Mouse (Mus musculus) forebrain, embryonic 12.5 days (tissue): ENCODE measurements around the gene Dll1. TPM values are rescaled to one million over a fixed set of nuclear protein-coding genes. Genes with fewer than 3 reads are reported as not detected.

Experiments
- ATAC-seq: fragments of 200-750 bp; cut with Nextera tagmentation; 2 replicates; pipeline ENCODE4 v1.8.0; 2017; ENCODE audit warnings: moderate TSS enrichment; ENCODE audit not compliant: low FRiP score
- H3K27ac ChIP-seq: fragments of 300-500 bp; sonication (generic); 2 replicates; pipeline ENCODE4 v1.5.1; 2016; ENCODE audit warnings: mild to moderate bottlenecking
- H3K27me3 ChIP-seq: fragments of 300-500 bp; sonication (generic); 2 replicates; pipeline ENCODE4 v1.6.1; 2016; ENCODE audit warnings: mild to moderate bottlenecking
- H3K36me3 ChIP-seq: fragments of 300-500 bp; sonication (generic); replicated peaks from 2 replicates; pipeline ENCODE4 v1.6.1; 2016; ENCODE audit warnings: mild to moderate bottlenecking
- H3K4me1 ChIP-seq: fragments of 300-500 bp; sonication (generic); 2 replicates; pipeline ENCODE4 v1.6.1; 2016
- H3K4me2 ChIP-seq: fragments of 300-500 bp; sonication (generic); 2 replicates; pipeline ENCODE4 v1.6.1; 2016; ENCODE audit warnings: mild to moderate bottlenecking, moderate library complexity
- H3K4me3 ChIP-seq: fragments of 300-500 bp; sonication (generic); replicated peaks from 2 replicates; pipeline ENCODE4 v1.5.1; 2016; ENCODE audit warnings: mild to moderate bottlenecking
- H3K9ac ChIP-seq: fragments of 300-500 bp; sonication (generic); 2 replicates; pipeline ENCODE4 v1.6.1; 2016; ENCODE audit warnings: mild to moderate bottlenecking
- H3K9me3 ChIP-seq: fragments of 300-500 bp; sonication (generic); 2 replicates; pipeline ENCODE4 v1.6.1; 2016
- WGBS: fragments of 180-500 bp; shearing (Covaris S2); methylation state at CpG from one replicate; pipeline ENCODE4 v1.1.7; 2016; 5-methylcytosine and 5-hydroxymethylcytosine counted together
- polyA plus RNA-seq: library from polyadenylated mRNA; unstranded; fragments of >200 nt; fragmentation: Nextera tagmentation; extraction: Ambion mirVana; gene quantifications from 2 replicates; pipeline ENCODE4 v1.2.1, GENCODE M21; 2016

Dll1 gene
- polyA plus RNA-seq, 1 experiment from 2014 or later = 89.3 TPM

- ATAC-seq = no peak
- H3K27me3 ChIP-seq = no peaks in the 10 kb centered on the region
- no peak overlapping the region for H3K4me3 ChIP-seq
- H3K4me2 ChIP-seq = no peak overlapping the region
- no peaks in the 10 kb centered on the region for H3K36me3 ChIP-seq
- no peak overlapping the region for H3K9ac ChIP-seq
- H3K27ac ChIP-seq = no peak overlapping the region
- WGBS = 88% methylated on average over 2 of the region's 2 CpGs
- H3K4me1 ChIP-seq = no peaks in the 10 kb centered on the region
- no peaks in the 10 kb centered on the region for H3K9me3 ChIP-seq
These were observed 22.7 kb downstream of the Dll1 start for GRCm38 (mm10) chr17:15354006-15354405.

GRCm38 (mm10) chr17:15352869-15353610, 23.6 kb downstream of the Dll1 start:
- Histone ChIP-seq H3K27me3 (no peaks in the 10 kb centered on the region), H3K4me3 (no peak overlapping the region), H3K9ac (no peak overlapping the region), H3K36me3 (no peaks in the 10 kb centered on the region), H3K4me1 (no peaks in the 10 kb centered on the region), H3K4me2 (no peak overlapping the region), H3K27ac (no peak overlapping the region), H3K9me3 (no peaks in the 10 kb centered on the region)
- 76% methylated on average over 10 of the region's 10 CpGs for WGBS
- no peak for ATAC-seq

GRCm38 (mm10) chr17:15350152-15350551, 26.5 kb downstream of the Dll1 start:
- Histone ChIP-seq H3K36me3 (no peaks in the 10 kb centered on the region), H3K4me2 (no peak overlapping the region), H3K27ac (no peak overlapping the region), H3K9me3 (no peaks in the 10 kb centered on the region), H3K4me1 (no peaks in the 10 kb centered on the region), H3K9ac (no peak overlapping the region), H3K27me3 (no peaks in the 10 kb centered on the region), H3K4me3 (no peak overlapping the region)
- 87% methylated on average over 2 of the region's 2 CpGs for WGBS
- no peak for ATAC-seq

GRCm38 (mm10) chr17:15343071-15343822, 33.4 kb downstream of the Dll1 start:
- Histone ChIP-seq H3K9me3 (no peaks in the 10 kb centered on the region), H3K36me3 (no peaks in the 10 kb centered on the region), H3K4me1 (peaks cover 20% of the 10 kb centered on the region), H3K9ac (no peak overlapping the region), H3K27me3 (0 out of 2 replicates have a peak, but pooled peaks cover 5% of the 10 kb centered on the region), H3K4me3 (no peak overlapping the region), H3K4me2 (peak overlapping the region; percentile 40), H3K27ac (peak overlapping the region; percentile 63)
- WGBS = 27% methylated on average over 14 of the region's 14 CpGs
- ATAC-seq = peak; percentile 95

GRCm38 (mm10) chr17:15337906-15338305, 38.8 kb downstream of the Dll1 start:
- Histone ChIP-seq H3K4me3 (no peak overlapping the region), H3K4me1 (peaks cover 12% of the 10 kb centered on the region), H3K27ac (no peak overlapping the region), H3K4me2 (no peak overlapping the region), H3K9me3 (no peaks in the 10 kb centered on the region), H3K27me3 (no peaks in the 10 kb centered on the region), H3K36me3 (no peaks in the 10 kb centered on the region), H3K9ac (no peak overlapping the region)
- no peak for ATAC-seq
- 78% methylated on average over 1 of the region's 1 CpGs for WGBS

GRCm38 (mm10) chr17:15329740-15330318, 46.8 kb downstream of the Dll1 start:
- Histone ChIP-seq H3K4me1 (peaks cover 4% of the 10 kb centered on the region; the same call in 1 of the 2 replicates), H3K9me3 (no peaks in the 10 kb centered on the region), H3K27me3 (no peaks in the 10 kb centered on the region), H3K4me2 (no peak overlapping the region), H3K4me3 (no peak overlapping the region), H3K36me3 (no peaks in the 10 kb centered on the region), H3K27ac (no peak overlapping the region), H3K9ac (no peak overlapping the region)
- no peak for ATAC-seq
- WGBS = 85% methylated on average over 10 of the region's 10 CpGs

GRCm38 (mm10) chr17:15327106-15327505, 49.6 kb downstream of the Dll1 start:
- no peak for ATAC-seq

GRCm38 (mm10) chr17:15325976-15326842, 50.5 kb downstream of the Dll1 start:
- H3K4me1 ChIP-seq = peaks cover 9% of the 10 kb centered on the region; the same call in 1 of the 2 replicates
- no peak overlapping the region for H3K4me2 ChIP-seq
- no peak overlapping the region for H3K27ac ChIP-seq
- WGBS = 83% methylated on average over 10 of the region's 10 CpGs
- H3K27me3 ChIP-seq = no peaks in the 10 kb centered on the region
- H3K9ac ChIP-seq = no peak overlapping the region
- H3K4me3 ChIP-seq = no peak overlapping the region
- no peaks in the 10 kb centered on the region for H3K36me3 ChIP-seq
- no peak for ATAC-seq
- H3K9me3 ChIP-seq = no peaks in the 10 kb centered on the region

More at GRCm38 (mm10) chr17:15327106-15327505, 49.6 kb downstream of the Dll1 start:
- Histone ChIP-seq H3K9me3 (no peaks in the 10 kb centered on the region), H3K27ac (no peak overlapping the region), H3K9ac (no peak overlapping the region), H3K36me3 (no peaks in the 10 kb centered on the region), H3K27me3 (no peaks in the 10 kb centered on the region), H3K4me1 (peaks cover 9% of the 10 kb centered on the region; the same call in 1 of the 2 replicates), H3K4me3 (no peak overlapping the region), H3K4me2 (no peak overlapping the region)
- WGBS = 90% methylated on average over 5 of the region's 5 CpGs

- no peaks in the 10 kb centered on the region for H3K9me3 ChIP-seq
These were observed 53.4 kb downstream of the Dll1 start for GRCm38 (mm10) chr17:15323191-15323834.

More at GRCm38 (mm10) chr17:15323191-15323834, 53.4 kb downstream of the Dll1 start:
- peaks cover 9% of the 10 kb centered on the region; the same call in 1 of the 2 replicates for H3K4me1 ChIP-seq
- no peak overlapping the region for H3K4me3 ChIP-seq
- H3K9ac ChIP-seq = no peak overlapping the region
- peak; percentile 87; the same call in 1 of the 2 replicates for ATAC-seq
- H3K36me3 ChIP-seq = no peaks in the 10 kb centered on the region
- WGBS = 68% methylated on average over 9 of the region's 9 CpGs
- H3K27ac ChIP-seq = no peak overlapping the region
- no peaks in the 10 kb centered on the region for H3K27me3 ChIP-seq
- H3K4me2 ChIP-seq = no peak overlapping the region
